Mouse (Mus musculus) retina, postnatal 1 day (tissue): Measurements from ENCODE around the gene Slc16a6.
"Not testable (repeated sequence)": the region's sequence is repeated elsewhere in the genome, so short reads cannot be mapped to it uniquely, and the experiment has no call there.

Experiments used
- DNase-seq: peaks from one replicate; pipeline ENCODE4 v3.0.0-alpha.2; 2012

The Slc16a6 gene

GRCm38 (mm10) chr11:109473171-109474085 is at the start of gene Slc16a6, which contains the start of gene Arsg:
Slc16a6 (minus strand) TSS chr11:109473598.
Arsg (plus strand) TSS chr11:109473374.
- peak; percentile 93 for DNase-seq

- DNase-seq: no peak
Measured at GRCm38 (mm10) chr11:109520958-109521357, 47.6 kb upstream of the Slc16a6 start.

- no peak for DNase-seq
Measured at GRCm38 (mm10) chr11:109517816-109518215, 44.4 kb upstream of the Slc16a6 start.

- DNase-seq: no peak
Measured at GRCm38 (mm10) chr11:109517330-109517729, 43.9 kb upstream of the Slc16a6 start.

GRCm38 (mm10) chr11:109514064-109514612 is 40.7 kb upstream of the Slc16a6 start:
- no peak for DNase-seq

- DNase-seq: no peak
Measured at GRCm38 (mm10) chr11:109512995-109513675, 39.7 kb upstream of the Slc16a6 start.

- DNase-seq: peak; percentile 22
Measured at GRCm38 (mm10) chr11:109507068-109507467, 33.7 kb upstream of the Slc16a6 start.

GRCm38 (mm10) chr11:109505823-109506222 is 32.4 kb upstream of the Slc16a6 start:
- DNase-seq: no peak

GRCm38 (mm10) chr11:109504977-109505376 is 31.6 kb upstream of the Slc16a6 start:
- DNase-seq: peak; percentile 86

- no peak for DNase-seq
Measured at GRCm38 (mm10) chr11:109500206-109500605, 26.8 kb upstream of the Slc16a6 start.

GRCm38 (mm10) chr11:109497990-109498389 is 24.6 kb upstream of the Slc16a6 start:
- DNase-seq: no peak

- DNase-seq: no peak
Measured at GRCm38 (mm10) chr11:109496996-109497714, 23.8 kb upstream of the Slc16a6 start.

- DNase-seq: no peak
Measured at GRCm38 (mm10) chr11:109496475-109496993, 23.1 kb upstream of the Slc16a6 start.

GRCm38 (mm10) chr11:109495771-109496474 is 22.5 kb upstream of the Slc16a6 start:
- DNase-seq: no peak

GRCm38 (mm10) chr11:109494890-109495770 is 21.7 kb upstream of the Slc16a6 start:
- peak; percentile 74 for DNase-seq

GRCm38 (mm10) chr11:109492847-109493464 is 19.6 kb upstream of the Slc16a6 start:
- not testable (repeated sequence) for DNase-seq

GRCm38 (mm10) chr11:109491844-109492243 is 18.4 kb upstream of the Slc16a6 start:
- DNase-seq: no peak

GRCm38 (mm10) chr11:109489763-109490162 is 16.4 kb upstream of the Slc16a6 start:
- no peak for DNase-seq

GRCm38 (mm10) chr11:109487991-109488684 is 14.7 kb upstream of the Slc16a6 start:
- no peak for DNase-seq

- DNase-seq: no peak
Measured at GRCm38 (mm10) chr11:109487111-109487510, 13.7 kb upstream of the Slc16a6 start.
